Mouse (Mus musculus): ENCODE measurements at regions not wholly inside any gene's neighbourhood (a gene's known extent, or its start where the extent isn't known, plus 50 kb on each side); places are given as distances from the start of the nearest gene placed in this dataset.

- Histone ChIP-seq H3K4me1 (replicated peaks; ENCODE audit: control insufficient read depth, insufficient read depth, low read length) (peaks cover 16% of the 10 kb centered on the region), H3K27me3 (ENCODE audit: control insufficient read depth, insufficient read depth, low read length) (no peaks in the 10 kb centered on the region), H3K27ac (ENCODE audit: control insufficient read depth, insufficient read depth, low read length) (no peak overlapping the region), H3K4me3 (ENCODE audit: control insufficient read depth, insufficient read depth, low read length) (no peak overlapping the region), H3K36me3 (ENCODE audit: control insufficient read depth, insufficient read depth, low read length) (no peaks in the 10 kb centered on the region)
- 98% methylated on average over 4 of the region's 4 CpGs for WGBS
- DNase-seq = no peak
- no peak for TF ChIP-seq POLR2A (IDR thresholded peaks at IDR 0.05; ENCODE audit: control insufficient read depth, extremely low read depth, insufficient read depth, low read length, poor library complexity)
- no peak for TF ChIP-seq CTCF (IDR thresholded peaks at IDR 0.05; ENCODE audit: borderline replicate concordance, control insufficient read depth, extremely low read depth, insufficient read depth, low read length, poor library complexity)
Measured at GRCm38 (mm10) chr17:27355056-27355455, 150.8 kb upstream of the Lemd2 start.

- 69% methylated on average over 9 of the region's 9 CpGs for WGBS
- H3K27me3 ChIP-seq (ENCODE audit: control insufficient read depth, insufficient read depth, low read length) = no peaks in the 10 kb centered on the region
- H3K36me3 ChIP-seq (ENCODE audit: control insufficient read depth, insufficient read depth, low read length) = no peaks in the 10 kb centered on the region
- H3K4me1 ChIP-seq (replicated peaks; ENCODE audit: control insufficient read depth, insufficient read depth, low read length) = 0 out of 2 replicates have a peak, but pooled peaks cover 3% of the 10 kb centered on the region
- DNase-seq = no peak
- no peak overlapping the region for H3K4me3 ChIP-seq (ENCODE audit: control insufficient read depth, insufficient read depth, low read length)
- TF ChIP-seq CTCF (IDR thresholded peaks at IDR 0.05; ENCODE audit: borderline replicate concordance, control insufficient read depth, extremely low read depth, insufficient read depth, low read length, poor library complexity) (no peak), POLR2A (IDR thresholded peaks at IDR 0.05; ENCODE audit: control insufficient read depth, extremely low read depth, insufficient read depth, low read length, poor library complexity) (no peak)
- H3K27ac ChIP-seq (ENCODE audit: control insufficient read depth, insufficient read depth, low read length) = no peak overlapping the region
Measured at GRCm38 (mm10) chr17:27349911-27350310, 145.6 kb upstream of the Lemd2 start.

GRCm38 (mm10) chr17:27349432-27349831 lies 145.2 kb upstream of the Lemd2 start:
- TF ChIP-seq CTCF (IDR thresholded peaks at IDR 0.05; ENCODE audit: borderline replicate concordance, control insufficient read depth, extremely low read depth, insufficient read depth, low read length, poor library complexity) = no peak
- TF ChIP-seq POLR2A (IDR thresholded peaks at IDR 0.05; ENCODE audit: control insufficient read depth, extremely low read depth, insufficient read depth, low read length, poor library complexity) = no peak
- 71% methylated on average over 4 of the region's 4 CpGs for WGBS
- H3K4me3 ChIP-seq (ENCODE audit: control insufficient read depth, insufficient read depth, low read length) = no peak overlapping the region
- H3K4me1 ChIP-seq (replicated peaks; ENCODE audit: control insufficient read depth, insufficient read depth, low read length) = 0 out of 2 replicates have a peak, but pooled peaks cover 3% of the 10 kb centered on the region
- no peaks in the 10 kb centered on the region for H3K36me3 ChIP-seq (ENCODE audit: control insufficient read depth, insufficient read depth, low read length)
- DNase-seq = no peak
- no peak overlapping the region for H3K27ac ChIP-seq (ENCODE audit: control insufficient read depth, insufficient read depth, low read length)
- no peaks in the 10 kb centered on the region for H3K27me3 ChIP-seq (ENCODE audit: control insufficient read depth, insufficient read depth, low read length)

GRCm38 (mm10) chr17:27341952-27342890 lies 138.0 kb upstream of the Lemd2 start:
- no peaks in the 10 kb centered on the region for H3K27me3 ChIP-seq (ENCODE audit: control insufficient read depth, insufficient read depth, low read length)
- 4% methylated on average over 14 of the region's 14 CpGs for WGBS
- peaks cover 23% of the 10 kb centered on the region for H3K4me1 ChIP-seq (replicated peaks; ENCODE audit: control insufficient read depth, insufficient read depth, low read length)
- H3K4me3 ChIP-seq (ENCODE audit: control insufficient read depth, insufficient read depth, low read length) = peak overlapping the region; percentile 40
- peak overlapping the region; percentile 64 for H3K27ac ChIP-seq (ENCODE audit: control insufficient read depth, insufficient read depth, low read length)
- TF ChIP-seq CTCF (IDR thresholded peaks at IDR 0.05; ENCODE audit: borderline replicate concordance, control insufficient read depth, extremely low read depth, insufficient read depth, low read length, poor library complexity) (no peak), POLR2A (IDR thresholded peaks at IDR 0.05; ENCODE audit: control insufficient read depth, extremely low read depth, insufficient read depth, low read length, poor library complexity) (no peak)
- DNase-seq = peak; percentile 43
- no peaks in the 10 kb centered on the region for H3K36me3 ChIP-seq (ENCODE audit: control insufficient read depth, insufficient read depth, low read length)

- Histone ChIP-seq H3K27me3 (ENCODE audit: control insufficient read depth, insufficient read depth, low read length) (no peaks in the 10 kb centered on the region), H3K27ac (ENCODE audit: control insufficient read depth, insufficient read depth, low read length) (no peak overlapping the region), H3K4me3 (ENCODE audit: control insufficient read depth, insufficient read depth, low read length) (no peak overlapping the region), H3K36me3 (ENCODE audit: control insufficient read depth, insufficient read depth, low read length) (no peaks in the 10 kb centered on the region), H3K4me1 (replicated peaks; ENCODE audit: control insufficient read depth, insufficient read depth, low read length) (peaks cover 24% of the 10 kb centered on the region)
- 92% methylated on average over 3 of the region's 3 CpGs for WGBS
- TF ChIP-seq CTCF (IDR thresholded peaks at IDR 0.05; ENCODE audit: borderline replicate concordance, control insufficient read depth, extremely low read depth, insufficient read depth, low read length, poor library complexity) (no peak), POLR2A (IDR thresholded peaks at IDR 0.05; ENCODE audit: control insufficient read depth, extremely low read depth, insufficient read depth, low read length, poor library complexity) (no peak)
- no peak for DNase-seq
Measured at GRCm38 (mm10) chr17:27339823-27340222, 135.6 kb upstream of the Lemd2 start.

- DNase-seq = no peak
- peaks cover 24% of the 10 kb centered on the region for H3K4me1 ChIP-seq (replicated peaks; ENCODE audit: control insufficient read depth, insufficient read depth, low read length)
- no peaks in the 10 kb centered on the region for H3K36me3 ChIP-seq (ENCODE audit: control insufficient read depth, insufficient read depth, low read length)
- no peak for TF ChIP-seq POLR2A (IDR thresholded peaks at IDR 0.05; ENCODE audit: control insufficient read depth, extremely low read depth, insufficient read depth, low read length, poor library complexity)
- TF ChIP-seq CTCF (IDR thresholded peaks at IDR 0.05; ENCODE audit: borderline replicate concordance, control insufficient read depth, extremely low read depth, insufficient read depth, low read length, poor library complexity) = no peak
- H3K4me3 ChIP-seq (ENCODE audit: control insufficient read depth, insufficient read depth, low read length) = no peak overlapping the region
- H3K27ac ChIP-seq (ENCODE audit: control insufficient read depth, insufficient read depth, low read length) = no peak overlapping the region
- H3K27me3 ChIP-seq (ENCODE audit: control insufficient read depth, insufficient read depth, low read length) = no peaks in the 10 kb centered on the region
- 95% methylated on average over 2 of the region's 2 CpGs for WGBS
Measured at GRCm38 (mm10) chr17:27339261-27339660, 135.0 kb upstream of the Lemd2 start.

Measured in thymus, adult 2 months (tissue).